Mouse (Mus musculus) ES-Bruce4 (cell line): ENCODE data around the gene Gm21887.
"Not testable (repeated sequence)": the region's sequence is repeated elsewhere in the genome, so short reads cannot be mapped to it uniquely, and the experiment has no call there.

Experiments used
- CTCF ChIP-seq: IDR thresholded peaks from one replicate; pipeline ENCODE4 v1.8.1; 2011; ENCODE audit warnings: low read depth, low read length
- EP300 ChIP-seq: IDR thresholded peaks from 2 replicates; pipeline ENCODE4 v1.6.1; 2011; ENCODE audit warnings: low read depth, low read length; ENCODE audit not compliant: insufficient read depth

DNA sequence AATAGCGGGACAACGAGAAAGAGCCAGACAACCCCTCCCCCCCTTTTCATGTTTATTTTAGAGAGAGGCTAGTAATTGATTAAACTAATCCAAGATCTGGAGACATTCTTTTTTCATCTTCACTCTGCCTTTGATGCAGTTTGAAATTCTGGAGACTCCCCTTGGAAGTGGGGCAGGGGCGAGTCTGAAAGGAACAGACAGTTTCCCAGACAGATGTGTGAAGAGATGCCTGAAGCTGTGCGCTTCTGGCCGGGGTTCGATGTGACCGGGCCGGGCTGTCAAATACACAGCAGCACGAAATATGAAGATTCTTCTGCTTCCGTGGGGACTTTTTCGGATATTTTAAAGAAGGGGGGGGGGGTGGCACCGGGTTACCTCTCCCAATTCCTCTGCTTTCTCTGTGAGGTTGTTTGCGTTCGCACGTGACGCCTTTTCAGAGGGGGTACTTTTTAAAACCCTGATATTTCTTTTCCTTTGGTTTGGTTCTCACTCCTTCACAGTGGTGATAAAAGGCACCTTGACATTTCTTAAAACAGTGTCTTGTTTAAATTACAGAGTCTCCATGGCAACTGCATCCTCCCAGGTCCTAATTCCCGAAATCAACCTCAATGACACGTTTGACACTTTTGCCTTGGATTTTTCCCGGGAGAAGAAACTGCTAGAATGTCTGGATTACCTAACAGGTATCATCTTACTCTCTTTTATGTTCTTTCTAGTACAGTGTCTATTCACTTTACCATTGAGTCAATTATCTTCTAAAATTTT lies 25.9 kb upstream of the Gm21887 start:
- TF ChIP-seq EP300, CTCF: not testable (repeated sequence)
